Mouse (Mus musculus): ENCODE data around the gene Fam57b.

Fam57b gene

DNA sequence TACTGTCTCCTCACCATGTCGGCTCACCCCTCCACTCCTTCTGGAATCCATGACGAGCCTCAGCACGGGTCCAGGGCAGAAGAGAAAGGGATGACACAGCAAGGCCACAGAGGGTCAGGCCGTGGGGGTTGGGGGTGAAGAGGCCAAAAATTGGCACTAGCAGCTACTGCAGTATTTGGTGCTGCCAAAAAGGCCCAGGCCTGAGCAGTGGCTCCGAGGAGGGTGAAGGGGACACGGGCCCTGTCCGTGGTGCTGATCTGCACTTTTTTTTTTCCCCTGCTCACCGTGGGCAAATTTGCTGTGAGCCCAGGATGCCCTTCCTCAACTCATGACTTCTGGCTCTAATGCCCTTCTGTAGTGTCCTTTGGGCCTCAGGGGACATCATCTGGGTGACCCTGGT, 27.9 kb downstream of the Fam57b start:
- WGBS = 37% methylated on average over 8 of the region's 8 CpGs

DNA sequence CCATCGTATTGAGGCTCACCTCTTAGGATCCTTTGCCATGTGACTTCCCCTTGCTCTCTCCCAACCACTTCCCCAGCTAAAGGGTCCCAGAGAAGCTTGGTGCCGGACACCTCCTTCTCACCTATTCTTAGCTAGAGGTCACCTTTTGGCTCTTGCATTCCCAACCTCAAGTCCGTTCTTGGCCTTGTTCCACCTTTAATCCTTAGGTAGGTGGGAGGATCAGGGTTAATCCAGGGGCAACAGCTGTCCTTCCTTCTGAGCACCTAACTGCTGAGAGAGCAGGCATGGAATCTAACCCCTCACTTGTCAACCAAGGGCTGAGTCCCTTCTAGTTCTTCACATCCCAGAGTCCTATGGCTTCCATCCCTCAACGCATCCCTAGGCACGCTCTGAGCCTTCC, 28.5 kb downstream of the Fam57b start:
- 76% methylated on average over 5 of the region's 5 CpGs for WGBS

GRCm38 (mm10) chr7:126831539-126831938, 34.1 kb downstream of the Fam57b start, which contains the start of gene 4930451I11Rik:
TSS of gene 4930451I11Rik (minus strand) at chr7:126831639.
- 36% methylated on average over 5 of the region's 5 CpGs for WGBS

GRCm38 (mm10) chr7:126832036-126832598, 34.6 kb downstream of the Fam57b start:
- WGBS = 1% methylated on average over 21 of the region's 21 CpGs

GRCm38 (mm10) chr7:126833294-126833693, 35.8 kb downstream of the Fam57b start:
- WGBS = 97% methylated on average over 1 of the region's 1 CpGs

DNA sequence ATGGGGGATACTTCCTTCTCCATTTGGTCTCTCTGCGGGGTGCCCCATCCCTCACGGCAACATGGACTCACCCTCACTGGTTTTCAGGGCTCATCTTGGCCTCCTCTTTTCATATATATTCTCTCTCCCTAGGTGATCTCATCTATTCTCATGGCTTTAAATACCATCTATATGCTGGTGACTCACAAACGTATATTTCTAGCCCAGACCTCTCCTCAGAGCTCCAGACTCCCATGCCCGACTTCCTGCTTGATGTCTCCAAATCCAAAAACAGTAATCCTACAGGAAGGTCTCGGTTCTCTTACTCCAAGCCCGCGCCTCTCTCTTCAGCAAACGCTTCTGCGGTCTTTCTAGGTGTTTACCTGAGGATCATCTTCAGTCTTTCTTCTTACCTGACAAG, 45.8 kb downstream of the Fam57b start:
- 58% methylated on average over 9 of the region's 9 CpGs for WGBS

- WGBS = 66% methylated on average over 2 of the region's 2 CpGs
Measured at GRCm38 (mm10) chr7:126845516-126845915, 48.0 kb downstream of the Fam57b start.

DNA sequence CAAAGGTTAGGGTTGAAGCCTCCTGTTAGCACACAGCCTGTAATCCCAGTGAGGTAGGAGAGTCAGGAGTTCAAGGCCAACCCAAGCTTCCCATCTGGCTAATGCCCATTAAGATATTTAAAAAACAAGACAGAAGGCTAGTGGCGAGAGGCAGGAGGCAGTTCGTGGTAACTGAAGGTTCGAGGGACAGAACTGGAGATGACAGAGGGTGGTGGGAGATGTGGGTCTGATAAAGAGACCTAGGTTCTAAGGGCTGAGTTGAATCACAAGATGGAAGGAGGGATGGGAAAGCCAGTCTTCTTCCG, 49.6 kb downstream of the Fam57b start, which contains the start of gene Doc2a:
Gene Doc2a, plus strand, starts transcription at position 301 of the 305 bp plus-strand sequence.
- WGBS = 42% methylated on average over 4 of the region's 4 CpGs

GRCm38 (mm10) chr7:126847421-126848398, 50.2 kb downstream of the Fam57b start:
- 1% methylated on average over 64 of the region's 74 CpGs for WGBS

- 17% methylated on average over 10 of the region's 10 CpGs for WGBS
Measured at GRCm38 (mm10) chr7:126848794-126849193, 51.3 kb downstream of the Fam57b start.

DNA sequence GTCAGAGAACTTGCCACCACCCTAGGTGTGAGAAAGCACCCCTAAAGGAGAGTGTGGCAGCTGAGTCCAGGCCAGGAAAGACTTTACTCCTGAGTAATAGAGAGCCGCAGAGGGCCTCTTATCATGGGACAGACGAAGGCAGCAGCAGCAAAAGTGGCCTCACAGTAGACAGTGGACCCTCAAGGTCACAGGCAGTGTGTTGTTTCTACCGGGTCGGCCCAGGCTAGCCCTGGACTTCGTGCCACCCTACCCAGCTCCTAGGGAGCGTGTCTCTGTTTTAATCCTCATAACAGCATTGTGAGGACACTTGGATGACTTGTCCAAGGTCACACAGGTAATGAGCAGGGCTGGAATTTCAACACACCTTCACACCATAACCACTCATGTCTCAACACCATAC, 52.7 kb downstream of the Fam57b start:
- WGBS = 86% methylated on average over 6 of the region's 6 CpGs

DNA sequence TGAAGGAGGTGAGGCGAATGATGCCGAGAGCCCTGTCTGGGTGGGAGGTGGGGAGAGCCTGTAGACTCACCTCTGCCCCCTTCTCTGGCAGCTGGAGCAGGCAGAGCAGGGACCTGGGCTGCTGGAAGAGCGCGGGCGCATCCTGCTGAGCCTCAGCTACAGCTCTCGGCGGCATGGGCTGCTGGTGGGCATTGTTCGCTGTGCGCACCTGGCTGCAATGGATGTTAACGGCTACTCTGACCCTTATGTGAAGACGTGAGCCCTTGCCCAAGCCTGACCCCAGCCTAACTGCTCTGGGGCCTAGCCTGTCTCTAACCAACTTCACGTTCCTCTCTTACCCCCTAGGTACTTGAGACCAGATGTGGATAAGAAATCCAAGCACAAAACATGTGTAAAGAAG, 53.7 kb downstream of the Fam57b start:
- WGBS = 60% methylated on average over 12 of the region's 12 CpGs

- 86% methylated on average over 5 of the region's 5 CpGs for WGBS
Measured at GRCm38 (mm10) chr7:126853454-126853853, 56.0 kb downstream of the Fam57b start.

DNA sequence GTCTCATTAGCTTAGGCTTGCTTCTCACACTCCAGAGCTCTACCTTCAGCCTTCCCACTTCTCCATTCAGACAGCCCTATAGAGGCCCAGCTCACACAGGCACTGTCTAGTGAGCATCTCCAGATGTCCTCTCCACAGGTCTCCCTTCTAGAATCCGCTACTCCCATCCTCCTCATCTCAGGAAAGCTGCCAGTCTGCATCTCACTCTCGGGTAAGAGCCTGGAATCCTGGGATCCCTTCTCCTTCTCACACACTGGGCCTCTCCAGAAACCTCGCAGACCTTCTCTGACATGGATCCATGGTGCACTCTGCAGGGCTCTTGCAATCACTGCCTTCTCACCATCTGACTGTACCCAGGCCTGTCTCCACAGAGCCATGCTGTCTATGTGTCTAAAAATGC, 58.2 kb downstream of the Fam57b start:
- WGBS = 48% methylated on average over 3 of the region's 3 CpGs

DNA sequence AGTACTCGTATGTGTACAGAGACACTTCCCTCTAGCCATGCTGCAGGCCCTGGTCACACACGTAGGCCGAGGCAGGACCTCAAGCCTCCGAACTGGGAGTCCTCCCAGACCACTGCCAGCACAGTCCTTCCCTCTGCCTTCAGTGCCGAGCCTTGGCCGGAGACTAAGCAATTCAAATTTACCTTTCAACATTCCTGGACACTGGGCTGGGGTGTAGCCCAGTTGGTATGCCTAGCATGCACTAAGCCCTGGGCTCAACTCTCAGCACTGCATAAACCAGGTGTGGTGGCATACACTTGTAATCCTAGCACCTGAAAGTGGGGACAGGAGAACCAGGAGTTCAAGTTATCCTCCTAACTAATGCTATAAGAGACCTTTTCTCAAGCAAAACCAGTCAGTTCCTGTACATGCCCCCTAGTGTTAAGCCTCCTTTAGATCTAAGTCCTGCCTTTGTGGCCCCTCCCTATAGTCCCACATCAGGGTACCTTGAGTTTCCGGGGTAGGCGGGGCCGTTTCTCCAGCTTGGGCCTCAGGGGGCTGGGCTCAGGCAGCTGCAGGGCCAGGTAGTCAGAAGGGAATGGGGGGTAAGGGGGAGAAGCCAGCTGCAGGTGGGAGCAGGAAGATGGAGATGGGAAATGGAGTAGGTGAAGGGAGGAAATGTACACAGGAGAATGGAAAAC, 59.4 kb downstream of the Fam57b start:
- WGBS = 79% methylated on average over 9 of the region's 9 CpGs

- WGBS = 65% methylated on average over 5 of the region's 5 CpGs
Measured at GRCm38 (mm10) chr7:126860987-126861386, 63.5 kb downstream of the Fam57b start.

- WGBS = under 1% methylated on average over 42 of the region's 42 CpGs
Measured at GRCm38 (mm10) chr7:126861429-126862130, 64.1 kb downstream of the Fam57b start, which contains the start of gene Hirip3. TSS of gene Hirip3 (plus strand) at chr7:126861972.

DNA sequence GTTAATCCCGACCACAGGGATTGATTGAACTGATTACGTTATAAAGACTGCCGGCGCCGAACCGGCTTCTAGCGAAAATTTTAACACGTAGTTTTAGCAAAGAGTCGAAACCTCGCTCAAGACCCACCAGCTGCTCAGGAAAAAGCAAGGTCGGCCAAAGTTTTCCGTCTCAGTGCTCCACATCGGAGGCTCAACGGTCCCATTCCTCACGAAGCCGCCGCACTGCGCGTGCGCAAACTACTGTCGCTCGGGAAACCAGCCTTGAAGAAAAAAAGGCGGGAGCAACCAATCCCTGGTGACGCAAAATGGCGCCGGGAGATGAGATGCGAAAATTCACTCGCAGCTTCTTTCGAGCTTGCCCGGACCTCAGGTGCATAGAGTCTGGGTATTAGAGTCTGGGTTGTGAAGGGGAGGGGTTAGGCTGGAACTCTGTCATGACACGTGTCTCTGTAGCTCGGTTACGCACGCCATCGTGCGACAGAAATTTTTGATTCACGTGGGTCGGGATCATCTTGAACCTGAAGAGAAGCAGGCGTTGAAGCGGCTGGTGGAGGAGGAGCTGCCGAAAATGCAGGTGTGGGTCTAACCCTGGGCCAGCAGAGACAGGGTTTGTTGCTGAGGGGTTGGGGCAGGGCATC, 64.8 kb downstream of the Fam57b start, which contains the start of gene Ino80e:
Gene Ino80e, minus strand, starts transcription at position 231 of the 638 bp plus-strand sequence.
- WGBS = under 1% methylated on average over 41 of the region's 41 CpGs

- 52% methylated on average over 6 of the region's 6 CpGs for WGBS
Measured at GRCm38 (mm10) chr7:126863791-126864190, 66.3 kb downstream of the Fam57b start.

DNA sequence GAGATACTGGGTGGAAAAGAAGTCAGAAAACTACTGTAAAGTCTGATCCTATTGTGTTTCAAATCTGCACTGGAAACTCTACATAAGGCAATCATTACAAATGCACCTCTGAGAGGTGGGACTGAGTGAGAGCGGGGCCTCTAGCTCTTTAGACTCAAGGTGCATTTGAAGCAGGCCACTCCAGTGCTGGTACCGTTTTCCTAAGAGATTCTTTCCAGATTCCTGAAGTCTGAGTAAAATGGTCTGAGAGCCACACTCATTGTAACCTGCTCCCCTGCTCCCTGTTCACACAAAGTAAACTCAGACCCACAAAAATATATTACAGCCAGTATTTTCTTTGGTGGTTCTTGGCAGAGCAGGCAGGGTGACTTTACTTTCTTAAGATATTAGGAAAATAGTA, 70.1 kb downstream of the Fam57b start:
- WGBS = 95% methylated on average over 2 of the region's 2 CpGs

DNA sequence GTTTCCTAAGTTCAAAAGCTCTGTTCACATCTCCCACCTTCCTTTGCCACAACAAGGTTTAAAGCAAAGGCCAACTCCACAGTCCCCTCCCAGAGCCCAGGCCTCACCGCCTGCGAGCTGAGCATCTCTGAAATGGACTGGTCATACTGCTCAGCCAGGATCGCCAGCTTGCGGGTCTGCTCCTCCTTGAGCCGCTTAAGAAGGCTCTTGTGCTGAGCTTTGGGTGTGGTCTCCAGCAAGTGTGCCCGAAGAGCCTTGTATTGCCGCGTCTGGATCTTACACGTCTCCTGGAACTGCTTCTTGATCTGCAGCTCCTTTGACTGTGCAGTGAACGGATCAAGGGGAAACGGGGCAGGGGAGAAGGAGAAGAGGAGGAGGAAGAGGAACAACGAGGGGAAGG, 70.5 kb downstream of the Fam57b start:
- 76% methylated on average over 12 of the region's 12 CpGs for WGBS

All from cerebral cortex, adult 2 months (tissue).